Mouse (Mus musculus) small intestine, adult 2 months (tissue): ENCODE measurements around the gene Trim56.

Experiments
- CTCF ChIP-seq: fragments of 200-500 bp; IDR thresholded peaks from 2 replicates; pipeline ENCODE4 v1.5.1; 2012; ENCODE audit warnings: low read depth, mild to moderate bottlenecking, control low read depth, inconsistent platforms, low read length, moderate library complexity, mixed read lengths; ENCODE audit not compliant: insufficient replicate concordance, insufficient read length; ENCODE audit errors: extremely low read depth
- POLR2A ChIP-seq: fragments of 200-500 bp; IDR thresholded peaks from 2 replicates; pipeline ENCODE4 v1.6.1; 2012; ENCODE audit warnings: low read depth, mild to moderate bottlenecking, control low read depth, inconsistent platforms, low read length, moderate library complexity

GRCm38 (mm10) chr5:137062601-137063000 lies 53.4 kb downstream of the Trim56 start:
- TF ChIP-seq CTCF (no peak), POLR2A (no peak)
